ENCODE assay signal across 10 mouse cellular contexts in genomic region chr7:24653681-24654080, GRCm38 (mm10). TPM values are rescaled to one million over a fixed set of nuclear protein-coding genes. Genes with fewer than 3 reads are reported as not detected.
DNase-seq lines count a peak whose midpoint lies in the region; ATAC-seq and TF ChIP-seq lines count a peak whose summit lies in the region.
"Had no signal": no experiment of that assay in that cellular context is flagged by ENCODE, and none has a peak within 500 bp of the region (broad histone marks: within the 10 kb centered on the region; RNA-seq: fewer than 3 reads in every experiment).

No protein-coding gene starts in this region.

- H3K27me3 ChIP-seq in neural tube, embryonic 15.5 days (replicated peaks), result no peaks in the 10 kb centered on the region
- H3K27me3 ChIP-seq in intestine, embryonic 16.5 days (replicated peaks; ENCODE audit: control insufficient read depth, insufficient read depth, low read length), result no peaks in the 10 kb centered on the region
- no peaks in the 10 kb centered on the region for H3K27me3 ChIP-seq in lung, embryonic 14.5 days (ENCODE audit: insufficient read depth, low read length)
- H3K27me3 ChIP-seq: heart, embryonic 13.5 days; neural tube, embryonic 13.5 days had no signal

- no peak overlapping the region for H3K4me3 ChIP-seq in neural tube, embryonic 15.5 days (replicated peaks)
- H3K4me3 ChIP-seq in intestine, embryonic 16.5 days (ENCODE audit: low read length), result no peak overlapping the region
- no peak overlapping the region for H3K4me3 ChIP-seq in lung, embryonic 14.5 days (ENCODE audit: low read depth, low read length)
- H3K4me3 ChIP-seq: heart, embryonic 13.5 days; neural tube, embryonic 13.5 days had no signal

- H3K4me2 ChIP-seq in neural tube, embryonic 15.5 days, result no peak overlapping the region
- H3K4me2 ChIP-seq in intestine, embryonic 16.5 days (ENCODE audit: low read depth, low read length), result no peak overlapping the region
- no peak overlapping the region for H3K4me2 ChIP-seq in lung, embryonic 14.5 days
- H3K4me2 ChIP-seq: heart, embryonic 13.5 days; neural tube, embryonic 13.5 days had no signal

- DNase-seq in neural tube, embryonic 10.5 days (ENCODE audit: extremely low spot score, low spot score), result peak; percentile 68
- DNase-seq in ZHBTc4 (ENCODE audit: low read depth, low spot score), result peak; percentile 79
- peak; percentile 82 for DNase-seq in embryo, embryonic 10.5 days (ENCODE audit: low spot score)
- DNase-seq in lung, embryonic 14.5 days, result peak; percentile 75
- DNase-seq in right cerebral cortex, postnatal 25 days, result peak; percentile 18

- no peaks in the 10 kb centered on the region for H3K4me1 ChIP-seq in neural tube, embryonic 15.5 days
- no peaks in the 10 kb centered on the region for H3K4me1 ChIP-seq in intestine, embryonic 16.5 days (ENCODE audit: control insufficient read depth, insufficient read depth, low read length)
- H3K4me1 ChIP-seq in lung, embryonic 14.5 days (ENCODE audit: insufficient read depth), result no peaks in the 10 kb centered on the region
- H3K4me1 ChIP-seq: heart, embryonic 13.5 days; neural tube, embryonic 13.5 days had no signal

- no peaks in the 10 kb centered on the region for H3K9me3 ChIP-seq in neural tube, embryonic 15.5 days (replicated peaks)
- H3K9me3 ChIP-seq in intestine, embryonic 16.5 days (ENCODE audit: control insufficient read depth, low read length), result no peaks in the 10 kb centered on the region
- H3K9me3 ChIP-seq in lung, embryonic 14.5 days (ENCODE audit: low read depth, low read length), result no peaks in the 10 kb centered on the region
- H3K9me3 ChIP-seq: heart, embryonic 13.5 days; neural tube, embryonic 13.5 days had no signal

- peak; percentile 92 for TF ChIP-seq CTCF in lung, embryonic 14.5 days (IDR thresholded peaks at IDR 0.05; ENCODE audit: low read depth)

- H3K9ac ChIP-seq in neural tube, embryonic 15.5 days (replicated peaks), result no peak overlapping the region
- no peak overlapping the region for H3K9ac ChIP-seq in intestine, embryonic 16.5 days (ENCODE audit: low read depth, low read length)
- H3K9ac ChIP-seq in lung, embryonic 14.5 days, result no peak overlapping the region
- H3K9ac ChIP-seq: heart, embryonic 13.5 days; neural tube, embryonic 13.5 days had no signal

- H3K27ac ChIP-seq in neural tube, embryonic 15.5 days (replicated peaks), result no peak overlapping the region
- H3K27ac ChIP-seq in intestine, embryonic 16.5 days (ENCODE audit: low read length), result no peak overlapping the region
- no peak overlapping the region for H3K27ac ChIP-seq in lung, embryonic 14.5 days (ENCODE audit: low read depth)
- H3K27ac ChIP-seq: heart, embryonic 13.5 days; neural tube, embryonic 13.5 days had no signal

- H3K36me3 ChIP-seq in neural tube, embryonic 15.5 days, result no peaks in the 10 kb centered on the region
- H3K36me3 ChIP-seq in intestine, embryonic 16.5 days (ENCODE audit: control insufficient read depth, insufficient read depth, low read length), result no peaks in the 10 kb centered on the region
- no peaks in the 10 kb centered on the region for H3K36me3 ChIP-seq in lung, embryonic 14.5 days (ENCODE audit: insufficient read depth)
- H3K36me3 ChIP-seq: heart, embryonic 13.5 days; neural tube, embryonic 13.5 days had no signal

- ATAC-seq in neural tube, embryonic 15.5 days (ENCODE audit: low FRiP score), result no peak
- peak; percentile 46; the same call in 1 of the 2 replicates for ATAC-seq in intestine, embryonic 16.5 days
- ATAC-seq in lung, embryonic 14.5 days (ENCODE audit: insufficient read depth), result no peak
- ATAC-seq in activated CD4-positive, CD25-positive, alpha-beta regulatory T cell, adult 4 months, result no peak

- WGBS in neural tube, embryonic 15.5 days, result 21% methylated on average over 7 of the region's 7 CpGs
- WGBS in intestine, embryonic 16.5 days, result 21% methylated on average over 7 of the region's 7 CpGs
- 21% methylated on average over 7 of the region's 7 CpGs for WGBS in lung, embryonic 14.5 days

RNA-seq across cellular contexts. Expression of gene Lypd3, which starts 17.3 kb away (rescaled TPM):
- polyA plus RNA-seq in neural tube, embryonic 15.5 days (2015; fragmentation: Nextera tagmentation; extraction: Ambion mirVana), result 0.36 and 0.78 TPM in 2 replicates
- polyA plus RNA-seq in intestine, embryonic 16.5 days (2015; fragmentation: Nextera tagmentation; extraction: Ambion mirVana), result 0.27 and 0.49 TPM in 2 replicates
- 0.14 TPM in 1 of 2 replicates, not detected in the other for polyA plus RNA-seq in lung, embryonic 14.5 days (2014; fragmentation: Nextera tagmentation; extraction: Ambion mirVana)
- not detected for polyA plus RNA-seq in activated CD4-positive, CD25-positive, alpha-beta regulatory T cell, adult 4 months (2017; shearing (Covaris generic))

RNA-seq across cellular contexts. Expression of gene Tex101, which starts 22.8 kb away (rescaled TPM):
- polyA plus RNA-seq in neural tube, embryonic 15.5 days (2015; fragmentation: Nextera tagmentation; extraction: Ambion mirVana), result not detected in 2 replicates
- 0.12 TPM in 1 of 2 replicates, not detected in the other for polyA plus RNA-seq in intestine, embryonic 16.5 days (2015; fragmentation: Nextera tagmentation; extraction: Ambion mirVana)
- not detected in 2 replicates for polyA plus RNA-seq in lung, embryonic 14.5 days (2014; fragmentation: Nextera tagmentation; extraction: Ambion mirVana)
- not detected for polyA plus RNA-seq in activated CD4-positive, CD25-positive, alpha-beta regulatory T cell, adult 4 months (2017; shearing (Covaris generic))
- polyA plus RNA-seq: heart, embryonic 13.5 days; neural tube, embryonic 13.5 days had no signal

RNA-seq across cellular contexts. Expression of gene Phldb3, which starts 43.1 kb away (rescaled TPM):
- polyA plus RNA-seq in neural tube, embryonic 15.5 days (2015; fragmentation: Nextera tagmentation; extraction: Ambion mirVana), result 0.37 TPM in 1 of 2 replicates, not detected in the other
- polyA plus RNA-seq in intestine, embryonic 16.5 days (2015; fragmentation: Nextera tagmentation; extraction: Ambion mirVana), result 0.35 and 0.36 TPM in 2 replicates
- polyA plus RNA-seq in lung, embryonic 14.5 days (2014; fragmentation: Nextera tagmentation; extraction: Ambion mirVana), result 0.14 and 0.33 TPM in 2 replicates
- polyA plus RNA-seq in activated CD4-positive, CD25-positive, alpha-beta regulatory T cell, adult 4 months (2017; shearing (Covaris generic)), result under 1 TPM; 0.25 to 0.73 TPM
- polyA plus RNA-seq: heart, embryonic 13.5 days; neural tube, embryonic 13.5 days had no signal

RNA-seq across cellular contexts. Expression of gene BC049730, which starts 55.4 kb away (rescaled TPM):
- not detected in 2 replicates for polyA plus RNA-seq in neural tube, embryonic 15.5 days (2015; fragmentation: Nextera tagmentation; extraction: Ambion mirVana)
- not detected in 2 replicates for polyA plus RNA-seq in intestine, embryonic 16.5 days (2015; fragmentation: Nextera tagmentation; extraction: Ambion mirVana)
- polyA plus RNA-seq in lung, embryonic 14.5 days (2014; fragmentation: Nextera tagmentation; extraction: Ambion mirVana), result not detected in 2 replicates
- polyA plus RNA-seq in activated CD4-positive, CD25-positive, alpha-beta regulatory T cell, adult 4 months (2017; shearing (Covaris generic)), result not detected
- polyA plus RNA-seq: heart, embryonic 13.5 days; neural tube, embryonic 13.5 days had no signal

Comparison
In these comparisons a context has a peak if more than half of its experiments do, and no peak if none do; other contexts are left out.
1. DNase-seq: peak in every context shown above with its lines; median percentile 82 in embryo, embryonic 10.5 days; 79 in ZHBTc4; 75 in lung, embryonic 14.5 days; 68 in neural tube, embryonic 10.5 days; 18 in right cerebral cortex, postnatal 25 days.